Mouse (Mus musculus) embryonic facial prominence, embryonic 11.5 days (tissue): ENCODE measurements around the gene Gm44973. TPM values are rescaled to one million over a fixed set of nuclear protein-coding genes. Genes with fewer than 3 reads are reported as not detected.
A peak's percentile ranks its signal among the peaks of the same experiment; 100 is the strongest.
"Not testable (repeated sequence)": the region's sequence is repeated elsewhere in the genome, so short reads cannot be mapped to it uniquely, and the experiment has no call there.

Experiments
- ATAC-seq: fragments of 200-750 bp; cut with Nextera tagmentation; replicated peaks from 2 replicates; pipeline ENCODE4 v1.8.0; 2017; ENCODE audit warnings: low read depth; ENCODE audit not compliant: insufficient number of reproducible peaks, low FRiP score, low TSS enrichment
- DNase-seq: peaks from one replicate; pipeline ENCODE4 v3.0.0-alpha.2; 2015; ENCODE audit warnings: low spot score
- H3K27ac ChIP-seq: fragments of 300-500 bp; sonication (generic); replicated peaks from 2 replicates; pipeline ENCODE4 v1.5.1; 2014; ENCODE audit warnings: mild to moderate bottlenecking, low read depth, low read length, control low read depth
- H3K27me3 ChIP-seq: fragments of 300-500 bp; sonication (generic); 2 replicates; pipeline ENCODE4 v1.6.1; 2014; ENCODE audit warnings: mild to moderate bottlenecking, low read length, moderate library complexity, mixed read lengths; ENCODE audit not compliant: control insufficient read depth, insufficient read depth
- H3K36me3 ChIP-seq: fragments of 300-500 bp; sonication (generic); replicated peaks from 2 replicates; pipeline ENCODE4 v1.6.1; 2014; ENCODE audit warnings: low read depth, mild to moderate bottlenecking, low read length, moderate library complexity, mixed read lengths; ENCODE audit not compliant: control insufficient read depth, insufficient read depth
- H3K4me1 ChIP-seq: fragments of 300-500 bp; sonication (generic); 2 replicates; pipeline ENCODE4 v1.6.1; 2014; ENCODE audit warnings: low read length, mixed read lengths; ENCODE audit not compliant: control insufficient read depth, insufficient read depth
- H3K4me2 ChIP-seq: fragments of 300-500 bp; sonication (generic); 2 replicates; pipeline ENCODE4 v1.6.1; 2014; ENCODE audit warnings: low read depth, mild to moderate bottlenecking, control low read depth, low read length, moderate library complexity
- H3K4me3 ChIP-seq: fragments of 300-500 bp; sonication (generic); 2 replicates; pipeline ENCODE4 v1.5.1; 2014; ENCODE audit warnings: low read depth, low read length, control low read depth
- H3K9ac ChIP-seq: fragments of 300-500 bp; sonication (generic); replicated peaks from 2 replicates; pipeline ENCODE4 v1.6.1; 2014; ENCODE audit warnings: mild to moderate bottlenecking, control low read depth, low read length
- H3K9me3 ChIP-seq: fragments of 300-500 bp; sonication (generic); replicated peaks from 2 replicates; pipeline ENCODE4 v1.6.1; 2016; ENCODE audit warnings: mild to moderate bottlenecking, low read length, inconsistent platforms, mixed read lengths; ENCODE audit not compliant: control insufficient read depth
- WGBS: fragments of 180-500 bp; shearing (Covaris S2); extraction: QIAGEN DNeasy Blood & Tissue Kit; methylation state at CpG from one replicate; pipeline ENCODE4 v1.1.7; 2014; 5-methylcytosine and 5-hydroxymethylcytosine counted together
- polyA plus RNA-seq: library from polyadenylated mRNA; unstranded; fragments of >200 nt; fragmentation: Nextera tagmentation; extraction: Ambion mirVana; gene quantifications from 2 replicates; pipeline ENCODE4 v1.2.1, GENCODE M21; 2014

Gene Gm44973
- polyA plus RNA-seq, 1 experiment from 2014 or later = not detected

DNA sequence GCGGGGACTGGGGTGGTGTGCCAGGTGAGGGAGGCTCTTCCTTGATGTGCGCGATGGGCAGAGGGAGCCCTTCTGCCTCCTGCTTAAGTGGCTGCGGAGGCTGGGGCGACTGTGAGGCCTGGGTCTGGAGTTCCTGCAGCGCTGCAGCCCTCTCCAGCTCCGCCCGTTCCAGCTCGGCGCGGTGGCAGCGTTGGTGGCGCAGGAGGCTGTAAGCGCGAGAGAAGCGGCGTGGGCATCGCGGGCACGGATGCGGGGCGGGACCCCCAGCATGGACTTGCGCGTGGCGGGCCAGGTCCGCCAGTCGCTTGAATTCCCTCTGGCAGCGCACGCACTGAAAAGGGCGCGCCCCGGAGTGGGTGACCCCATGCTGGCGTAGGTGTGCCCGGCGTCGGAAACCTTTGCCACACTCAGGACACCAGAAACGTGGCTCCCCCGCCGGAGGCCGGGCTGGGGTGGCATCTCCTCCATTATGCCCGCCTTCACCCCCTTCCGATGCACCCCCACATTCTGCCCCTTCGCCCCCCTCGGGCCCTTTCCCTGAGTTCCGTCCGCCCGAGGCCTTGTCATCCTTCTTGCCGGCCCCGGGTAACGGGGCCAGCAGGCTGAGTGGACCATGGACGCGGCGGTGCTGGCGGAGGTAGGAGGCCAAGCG is 21.8 kb upstream of the Gm44973 start:
- Histone ChIP-seq H3K4me1 (no peaks in the 10 kb centered on the region), H3K9me3 (no peaks in the 10 kb centered on the region), H3K4me3 (no peak overlapping the region), H3K4me2 (peak overlapping the region; percentile 21; the same call in 1 of the 2 replicates), H3K27me3 (peaks cover 21% of the 10 kb centered on the region), H3K36me3 (peaks cover 4% of the 10 kb centered on the region; the same call in 1 of the 2 replicates), H3K9ac (peak overlapping the region; percentile 9; the same call in 1 of the 2 replicates), H3K27ac (no peak overlapping the region)
- ATAC-seq (no peak), DNase-seq (no peak)
- 29% methylated on average over 44 of the region's 55 CpGs for WGBS

DNA sequence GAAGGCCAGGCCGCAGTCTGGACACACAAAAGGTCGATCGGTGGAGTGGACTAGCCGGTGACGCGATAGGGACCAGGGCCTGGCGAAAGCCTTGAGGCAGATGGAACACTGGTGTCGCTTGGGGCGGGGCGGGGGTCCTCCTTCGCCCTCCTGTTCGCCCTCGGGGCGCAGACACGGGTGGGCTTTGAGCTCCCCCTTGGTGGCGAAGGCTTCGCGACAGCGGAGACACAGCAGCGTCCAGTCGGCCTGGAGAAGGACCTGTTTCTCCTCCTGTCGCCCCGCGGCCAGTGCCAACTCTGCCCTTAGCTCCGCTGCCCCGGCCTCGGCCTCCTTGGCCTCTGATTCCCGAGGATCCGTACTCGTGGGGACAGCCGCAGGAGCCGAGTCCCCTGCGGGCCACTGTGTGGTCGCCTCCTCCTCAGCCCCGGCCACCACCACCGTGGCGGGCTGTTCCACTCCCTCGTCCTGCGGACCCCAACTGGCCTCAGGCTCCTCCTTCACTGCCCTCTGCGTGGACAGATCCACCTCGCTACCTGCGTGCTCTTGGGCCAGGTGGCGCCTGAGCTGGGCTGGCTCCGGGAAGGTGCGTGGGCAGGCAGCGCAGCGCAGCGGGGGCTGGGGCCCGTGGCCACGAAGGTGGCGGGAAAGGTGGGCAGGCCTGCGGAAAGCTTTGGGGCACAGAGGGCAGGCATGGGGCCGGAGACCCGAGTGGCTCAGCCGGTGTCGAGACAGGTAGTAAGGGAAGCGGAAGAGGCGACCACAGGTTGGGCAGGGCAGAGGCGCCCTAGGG is 21.1 kb upstream of the Gm44973 start:
- no peak for DNase-seq
- whole genome bisulfite sequencing = 44% methylated on average over 56 of the region's 59 CpGs

DNA sequence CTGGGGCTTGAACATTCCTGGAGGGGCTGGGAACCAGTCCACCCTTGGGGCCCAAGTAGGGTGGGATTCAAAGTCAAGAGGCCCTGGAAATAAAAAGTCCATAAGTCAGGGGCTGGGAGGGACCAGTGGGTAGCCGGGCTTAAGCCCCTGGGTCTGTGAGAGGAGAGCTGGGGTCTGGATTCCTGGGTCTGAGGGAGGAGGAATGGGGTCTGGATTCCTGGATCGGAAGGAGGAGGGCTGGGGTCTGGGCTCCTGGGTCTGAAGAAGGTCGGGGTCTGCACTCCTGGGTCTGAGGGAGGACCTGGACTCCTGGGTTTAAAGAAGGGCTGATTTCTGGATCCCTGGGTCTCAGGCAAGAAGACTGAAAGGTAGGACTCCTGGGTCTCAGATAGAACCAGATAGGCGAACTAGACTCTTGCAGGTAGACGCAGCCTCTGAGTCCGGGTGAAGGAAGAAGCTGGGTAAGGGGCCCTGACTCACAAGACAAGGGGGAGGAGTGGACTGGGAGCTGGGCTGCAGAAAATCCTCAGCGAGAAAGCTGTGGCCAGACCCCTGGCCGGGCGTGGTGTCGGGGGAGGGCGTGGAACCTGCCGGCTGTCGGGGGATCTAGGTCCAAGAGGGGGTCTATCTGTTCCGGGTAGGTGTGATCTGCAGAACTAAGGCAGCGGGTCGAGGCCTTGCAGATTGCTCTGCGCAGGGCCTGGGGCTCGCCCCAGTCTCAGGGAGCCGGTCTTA is 19.9 kb upstream of the Gm44973 start:
- H3K4me2 ChIP-seq = peak overlapping the region; percentile 62
- H3K9ac ChIP-seq = peak overlapping the region; percentile 89
- no peaks in the 10 kb centered on the region for H3K4me1 ChIP-seq
- peaks cover 21% of the 10 kb centered on the region for H3K27me3 ChIP-seq
- H3K9me3 ChIP-seq = no peaks in the 10 kb centered on the region
- H3K27ac ChIP-seq = no peak overlapping the region
- ATAC-seq (no peak; the same call in 1 of the 2 replicates), DNase-seq (no peak)
- WGBS = 5% methylated on average over 19 of the region's 19 CpGs
- H3K36me3 ChIP-seq = peaks cover 4% of the 10 kb centered on the region; the same call in 1 of the 2 replicates
- peak overlapping the region; percentile 77 for H3K4me3 ChIP-seq

More for the DNA sequence above, 21.1 kb upstream of the Gm44973 start:
- Histone ChIP-seq H3K27me3 (peaks cover 21% of the 10 kb centered on the region), H3K4me1 (no peaks in the 10 kb centered on the region), H3K9ac (peak overlapping the region; percentile 9; the same call in 1 of the 2 replicates), H3K9me3 (no peaks in the 10 kb centered on the region), H3K4me2 (peak overlapping the region; percentile 21; the same call in 1 of the 2 replicates), H3K27ac (no peak overlapping the region), H3K36me3 (peaks cover 4% of the 10 kb centered on the region; the same call in 1 of the 2 replicates), H3K4me3 (peak overlapping the region; percentile 8; the same call in 1 of the 2 replicates)
- no peak for ATAC-seq

DNA sequence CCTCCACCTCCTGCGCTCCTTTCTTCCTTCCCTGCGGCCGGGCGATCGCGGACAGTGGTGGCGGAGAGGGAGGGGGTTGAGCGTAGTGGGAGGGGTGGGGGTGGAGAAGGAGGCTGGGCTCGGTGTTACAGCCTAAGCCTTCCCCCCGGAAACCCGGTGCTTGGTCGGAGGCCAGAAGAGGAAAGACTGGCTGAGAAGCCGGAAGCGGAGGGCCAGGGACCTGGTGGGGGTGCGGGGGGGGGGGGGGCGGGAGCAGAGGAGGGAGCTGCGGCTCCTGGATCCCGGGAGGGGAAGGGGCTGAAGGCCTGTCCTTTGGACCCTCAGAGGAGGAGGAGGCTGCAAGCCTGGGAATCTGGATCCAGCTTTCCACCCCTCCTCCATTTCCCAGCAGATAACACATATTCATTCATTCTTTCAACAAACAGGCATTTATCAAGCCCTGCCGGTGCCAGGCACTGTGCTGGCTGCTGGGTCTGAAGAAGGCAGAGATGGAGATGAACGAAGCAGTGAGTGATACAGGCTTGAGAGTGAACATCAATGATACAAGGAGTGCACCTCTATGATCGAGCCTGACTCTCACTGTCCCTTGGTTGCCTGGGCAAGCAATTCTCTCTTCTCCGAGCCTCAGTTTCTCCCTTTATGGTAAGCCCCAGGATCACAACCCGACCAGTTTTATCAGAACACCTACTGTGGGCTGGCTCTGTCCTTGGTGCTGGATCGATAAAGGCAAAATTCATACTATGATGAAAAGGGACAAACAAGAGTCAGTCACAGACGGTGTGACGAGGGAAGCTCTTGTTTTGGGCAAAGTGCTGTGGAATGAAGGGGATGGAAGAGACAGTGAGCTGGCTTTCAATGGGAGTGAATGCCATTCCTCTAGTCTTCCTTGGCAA is 19.0 kb upstream of the Gm44973 start, which contains the start of gene Zfp579:
Gene Zfp579 (minus strand): TSS at position 156 of the 893 bp plus-strand sequence.
- Histone ChIP-seq H3K9me3 (no peaks in the 10 kb centered on the region), H3K27me3 (peaks cover 21% of the 10 kb centered on the region), H3K27ac (no peak within 1 kb of the TSS), H3K4me2 (peak within 1 kb of the TSS; percentile 62), H3K36me3 (peaks cover 4% of the 10 kb centered on the region; the same call in 1 of the 2 replicates), H3K4me3 (peak within 1 kb of the TSS; percentile 77), H3K4me1 (no peaks in the 10 kb centered on the region), H3K9ac (peak within 1 kb of the TSS; percentile 89)
- WGBS = 6% methylated on average over 18 of the region's 26 CpGs
- peak; percentile 85 for ATAC-seq
- DNase-seq = peak; percentile 92

DNA sequence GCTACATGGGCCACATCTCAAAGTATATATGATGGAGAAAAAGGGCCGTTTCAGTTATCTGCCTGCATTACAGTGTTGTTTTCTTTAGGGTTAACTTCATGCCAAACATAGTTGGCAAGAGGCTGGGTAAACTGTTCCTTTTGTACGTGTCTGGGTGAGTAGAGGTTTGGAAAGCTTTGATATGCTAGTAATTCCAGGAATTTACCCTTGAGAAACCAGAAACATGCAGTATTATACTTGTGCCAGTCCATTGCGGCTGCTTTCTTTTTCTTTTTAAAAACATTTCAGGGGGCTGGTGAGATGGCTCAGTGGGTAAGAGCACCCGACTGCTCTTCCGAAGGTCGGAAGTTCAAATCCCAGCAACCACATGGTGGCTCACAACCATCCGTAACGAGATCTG is 18.4 kb upstream of the Gm44973 start:
- peak overlapping the region; percentile 77 for H3K4me3 ChIP-seq
- no peak for DNase-seq
- H3K9ac ChIP-seq = no peak overlapping the region
- H3K4me2 ChIP-seq = peak overlapping the region; percentile 62
- 69% methylated on average over 8 of the region's 8 CpGs for whole genome bisulfite sequencing
- ATAC-seq = no peak
- H3K9me3 ChIP-seq = no peaks in the 10 kb centered on the region
- no peaks in the 10 kb centered on the region for H3K4me1 ChIP-seq
- peaks cover 4% of the 10 kb centered on the region; the same call in 1 of the 2 replicates for H3K36me3 ChIP-seq
- peaks cover 21% of the 10 kb centered on the region for H3K27me3 ChIP-seq
- H3K27ac ChIP-seq = no peak overlapping the region

DNA sequence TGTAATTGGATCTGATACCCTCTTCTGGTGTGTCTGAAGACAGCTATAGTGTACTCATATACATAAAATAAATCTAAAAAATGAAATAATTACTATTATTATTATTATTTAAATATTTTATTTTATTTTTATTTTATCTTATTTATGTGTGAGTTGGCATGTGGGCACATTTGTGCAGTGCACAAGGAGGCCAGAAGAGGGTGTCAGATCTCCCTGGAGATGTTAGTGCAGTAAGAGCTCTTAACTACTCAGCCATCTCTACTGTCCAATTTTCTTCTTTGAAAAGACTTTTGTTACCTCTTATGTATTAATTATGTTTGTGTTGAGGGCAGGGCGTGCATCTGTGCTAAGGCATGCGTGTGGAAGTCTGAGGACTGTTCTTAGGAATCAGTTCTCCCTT is 15.4 kb upstream of the Gm44973 start:
- ATAC-seq (no peak), DNase-seq (no peak)
- H3K27ac ChIP-seq = no peak overlapping the region
- WGBS = 73% methylated on average over 2 of the region's 2 CpGs
- H3K4me1 ChIP-seq = no peaks in the 10 kb centered on the region
- H3K27me3 ChIP-seq = no peaks in the 10 kb centered on the region; the same call in 1 of the 2 replicates
- no peaks in the 10 kb centered on the region for H3K36me3 ChIP-seq
- no peak overlapping the region for H3K4me3 ChIP-seq
- no peaks in the 10 kb centered on the region for H3K9me3 ChIP-seq
- H3K4me2 ChIP-seq = no peak overlapping the region
- no peak overlapping the region for H3K9ac ChIP-seq

DNA sequence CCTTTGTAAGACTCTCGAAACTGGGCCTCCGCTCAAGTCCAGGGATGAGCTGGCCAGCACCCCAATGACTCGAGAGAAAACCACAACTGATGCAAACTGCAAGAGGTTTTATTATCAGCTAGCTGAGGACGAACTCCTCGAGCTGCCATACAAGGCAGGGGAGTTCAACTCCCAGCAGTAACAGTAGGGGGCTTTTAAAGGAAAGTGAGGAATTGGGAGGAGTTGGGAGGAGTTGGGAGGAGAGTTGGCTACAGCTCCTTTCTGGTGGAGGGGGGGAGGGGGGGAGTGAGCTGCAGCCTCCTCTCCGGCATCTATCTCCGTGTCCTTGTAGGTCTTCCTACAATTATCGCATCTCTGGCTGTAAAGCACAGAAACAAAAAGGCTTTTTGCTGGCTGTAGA is 12.4 kb upstream of the Gm44973 start:
- WGBS = 68% methylated on average over 8 of the region's 8 CpGs
- not testable (repeated sequence) for H3K4me1 ChIP-seq, H3K27ac ChIP-seq, H3K27me3 ChIP-seq, DNase-seq, H3K4me3 ChIP-seq, H3K9me3 ChIP-seq, H3K4me2 ChIP-seq, H3K9ac ChIP-seq, ATAC-seq
- H3K36me3 ChIP-seq = peaks cover 12% of the 10 kb centered on the region
